Mouse (Mus musculus) liver, postnatal 0 days (tissue): ENCODE measurements at regions not wholly inside any gene's neighbourhood (a gene's known extent, or its start where the extent isn't known, plus 50 kb on each side); places are given as distances from the start of the nearest gene placed in this dataset.

Source experiments
- ATAC-seq: fragments of 200-750 bp; cut with Nextera tagmentation; 2 replicates; pipeline ENCODE4 v1.8.0; 2017; ENCODE audit warnings: mild to moderate bottlenecking, moderate library complexity
- DNase-seq: peaks from one replicate; pipeline ENCODE4 v3.0.0-alpha.2; 2016
- H3K27ac ChIP-seq: fragments of 300-500 bp; sonication (generic); 2 replicates; pipeline ENCODE4 v1.5.1; 2014; ENCODE audit warnings: antibody characterized with exemption, moderate library complexity, mild to moderate bottlenecking, low read depth
- H3K27me3 ChIP-seq: fragments of 300-500 bp; sonication (generic); 2 replicates; pipeline ENCODE4 v1.6.1; 2014; ENCODE audit warnings: low read length, control low read depth, mixed read lengths; ENCODE audit not compliant: insufficient read depth
- H3K36me3 ChIP-seq: fragments of 300-500 bp; sonication (generic); replicated peaks from 2 replicates; pipeline ENCODE4 v1.6.1; 2014; ENCODE audit warnings: mild to moderate bottlenecking, control low read depth, low read length, moderate library complexity, mixed read lengths; ENCODE audit not compliant: insufficient read depth
- H3K4me1 ChIP-seq: fragments of 300-500 bp; sonication (generic); 2 replicates; pipeline ENCODE4 v1.6.1; 2014; ENCODE audit warnings: antibody characterized with exemption, mild to moderate bottlenecking, control low read depth; ENCODE audit not compliant: insufficient read depth
- H3K4me2 ChIP-seq: fragments of 300-500 bp; sonication (generic); 2 replicates; pipeline ENCODE4 v1.6.1; 2014; ENCODE audit warnings: low read depth, mild to moderate bottlenecking, low read length, moderate library complexity, mixed read lengths
- H3K4me3 ChIP-seq: fragments of 300-500 bp; sonication (generic); 2 replicates; pipeline ENCODE4 v1.5.1; 2014; ENCODE audit warnings: low read depth, low read length
- H3K9ac ChIP-seq: fragments of 300-500 bp; sonication (generic); replicated peaks from 2 replicates; pipeline ENCODE4 v1.6.1; 2014; ENCODE audit warnings: mild to moderate bottlenecking, moderate library complexity
- H3K9me3 ChIP-seq: fragments of 300-500 bp; sonication (generic); 2 replicates; pipeline ENCODE4 v1.6.1; 2016; ENCODE audit warnings: mild to moderate bottlenecking, control low read depth, low read length, mixed read lengths
- CTCF ChIP-seq: sonication (generic); IDR thresholded peaks from 2 replicates; pipeline ENCODE4 v1.5.1; 2016; ENCODE audit warnings: antibody characterized with exemption, low read depth
- EP300 ChIP-seq: IDR thresholded peaks from 2 replicates; pipeline ENCODE4 v1.6.1; 2016; ENCODE audit warnings: antibody characterized with exemption, low read depth, mild to moderate bottlenecking
- WGBS: fragments of 180-500 bp; shearing (Covaris S2); extraction: QIAGEN DNeasy Blood & Tissue Kit; methylation state at CpG from one replicate; pipeline ENCODE4 v1.1.7; 2014; ENCODE audit not compliant: insufficient replicate concordance; 5-methylcytosine and 5-hydroxymethylcytosine counted together

- Histone ChIP-seq H3K9ac (no peak overlapping the region), H3K4me1 (no peaks in the 10 kb centered on the region), H3K4me3 (no peak overlapping the region), H3K36me3 (no peaks in the 10 kb centered on the region), H3K27me3 (no peaks in the 10 kb centered on the region), H3K9me3 (no peaks in the 10 kb centered on the region), H3K27ac (no peak overlapping the region), H3K4me2 (no peak overlapping the region)
- ATAC-seq (no peak), DNase-seq (no peak)
- TF ChIP-seq EP300: no peak
- TF ChIP-seq CTCF: no peak
These were observed 426.4 kb upstream of the Zfp960 start for GRCm38 (mm10) chr17:16637463-16637862.

- Histone ChIP-seq H3K4me2 (no peak overlapping the region), H3K9me3 (no peaks in the 10 kb centered on the region), H3K4me1 (no peaks in the 10 kb centered on the region), H3K9ac (no peak overlapping the region), H3K4me3 (no peak overlapping the region), H3K27me3 (no peaks in the 10 kb centered on the region), H3K27ac (no peak overlapping the region), H3K36me3 (no peaks in the 10 kb centered on the region)
- DNase-seq (no peak), ATAC-seq (no peak)
- 64% methylated on average over 1 of the region's 1 CpGs for WGBS
- TF ChIP-seq EP300 (no peak), CTCF (no peak)
These were observed 416.0 kb upstream of the Zfp960 start for GRCm38 (mm10) chr17:16647942-16648341.

GRCm38 (mm10) chr17:16665253-16665652 lies 398.7 kb upstream of the Zfp960 start:
- H3K4me1 ChIP-seq: no peaks in the 10 kb centered on the region
- no peaks in the 10 kb centered on the region for H3K36me3 ChIP-seq
- no peak overlapping the region for H3K27ac ChIP-seq
- H3K4me2 ChIP-seq: no peak overlapping the region
- TF ChIP-seq CTCF (no peak), EP300 (no peak)
- DNase-seq (no peak), ATAC-seq (no peak)
- no peaks in the 10 kb centered on the region for H3K27me3 ChIP-seq
- H3K4me3 ChIP-seq: no peak overlapping the region
- H3K9me3 ChIP-seq: 0 out of 2 replicates have a peak, but pooled peaks cover 2% of the 10 kb centered on the region
- no peak overlapping the region for H3K9ac ChIP-seq

- H3K9me3 ChIP-seq: 0 out of 2 replicates have a peak, but pooled peaks cover 2% of the 10 kb centered on the region
- TF ChIP-seq EP300: no peak
- TF ChIP-seq CTCF: no peak
- no peak overlapping the region for H3K27ac ChIP-seq
- H3K36me3 ChIP-seq: no peaks in the 10 kb centered on the region
- DNase-seq: no peak
- H3K4me1 ChIP-seq: no peaks in the 10 kb centered on the region
- ATAC-seq: no peak
- WGBS: 32% methylated on average over 1 of the region's 1 CpGs
- H3K4me3 ChIP-seq: no peak overlapping the region
- no peak overlapping the region for H3K9ac ChIP-seq
- H3K4me2 ChIP-seq: no peak overlapping the region
- H3K27me3 ChIP-seq: no peaks in the 10 kb centered on the region
These were observed 396.3 kb upstream of the Zfp960 start for GRCm38 (mm10) chr17:16667606-16668005.

- no peak for ATAC-seq
- H3K4me3 ChIP-seq: no peak overlapping the region
These were observed 359.7 kb upstream of the Zfp960 start for GRCm38 (mm10) chr17:16704199-16704598.

GRCm38 (mm10) chr17:16705890-16706289 lies 358.0 kb upstream of the Zfp960 start:
- no peak overlapping the region for H3K4me2 ChIP-seq
- no peak overlapping the region for H3K27ac ChIP-seq
- no peaks in the 10 kb centered on the region for H3K4me1 ChIP-seq
- H3K4me3 ChIP-seq: no peak overlapping the region
- H3K36me3 ChIP-seq: no peaks in the 10 kb centered on the region
- WGBS: 67% methylated on average over 1 of the region's 1 CpGs
- ATAC-seq (no peak), DNase-seq (no peak)
- no peaks in the 10 kb centered on the region for H3K9me3 ChIP-seq
- H3K9ac ChIP-seq: no peak overlapping the region
- no peak for TF ChIP-seq EP300
- no peak for TF ChIP-seq CTCF
- H3K27me3 ChIP-seq: no peaks in the 10 kb centered on the region

More at GRCm38 (mm10) chr17:16704199-16704598, 359.7 kb upstream of the Zfp960 start:
- TF ChIP-seq EP300 (no peak), CTCF (no peak)
- H3K4me2 ChIP-seq: no peak overlapping the region
- H3K9me3 ChIP-seq: no peaks in the 10 kb centered on the region
- H3K4me1 ChIP-seq: no peaks in the 10 kb centered on the region
- no peaks in the 10 kb centered on the region for H3K27me3 ChIP-seq
- no peak overlapping the region for H3K27ac ChIP-seq
- no peak for DNase-seq
- H3K9ac ChIP-seq: no peak overlapping the region
- no peaks in the 10 kb centered on the region for H3K36me3 ChIP-seq

GRCm38 (mm10) chr17:16726904-16727303 lies 337.0 kb upstream of the Zfp960 start:
- H3K9me3 ChIP-seq: no peaks in the 10 kb centered on the region
- no peak overlapping the region for H3K4me2 ChIP-seq
- H3K4me1 ChIP-seq: no peaks in the 10 kb centered on the region
- ATAC-seq (no peak), DNase-seq (no peak)
- TF ChIP-seq CTCF (no peak), EP300 (no peak)
- no peak overlapping the region for H3K27ac ChIP-seq
- H3K27me3 ChIP-seq: no peaks in the 10 kb centered on the region
- H3K9ac ChIP-seq: no peak overlapping the region
- no peak overlapping the region for H3K4me3 ChIP-seq
- no peaks in the 10 kb centered on the region for H3K36me3 ChIP-seq
- 89% methylated on average over 2 of the region's 2 CpGs for WGBS
